Mouse (Mus musculus) kidney, postnatal 0 days (tissue): Measurements from ENCODE around the gene Cbx8. TPM values are rescaled to one million over a fixed set of nuclear protein-coding genes. Genes with fewer than 3 reads are reported as not detected.

Source experiments
- ATAC-seq: fragments of 200-750 bp; cut with Nextera tagmentation; replicated peaks from 2 replicates; pipeline ENCODE4 v1.8.0; 2017; ENCODE audit warnings: low read depth, moderate number of reproducible peaks, moderate TSS enrichment, moderate library complexity; ENCODE audit not compliant: low FRiP score
- DNase-seq: peaks from one replicate; pipeline ENCODE4 v3.0.0-alpha.2; 2016; ENCODE audit warnings: low spot score
- H3K27ac ChIP-seq: fragments of 300-500 bp; sonication (generic); 2 replicates; pipeline ENCODE4 v1.5.1; 2014; ENCODE audit warnings: mild to moderate bottlenecking
- H3K27me3 ChIP-seq: fragments of 300-500 bp; sonication (generic); 2 replicates; pipeline ENCODE4 v1.6.1; 2014; ENCODE audit warnings: low read length, mixed read lengths; ENCODE audit not compliant: insufficient read depth
- H3K36me3 ChIP-seq: fragments of 300-500 bp; sonication (generic); 2 replicates; pipeline ENCODE4 v1.6.1; 2014; ENCODE audit warnings: low read length, mixed read lengths; ENCODE audit not compliant: insufficient read depth
- H3K4me1 ChIP-seq: fragments of 300-500 bp; sonication (generic); replicated peaks from 2 replicates; pipeline ENCODE4 v1.6.1; 2014; ENCODE audit warnings: antibody characterized with exemption, low read length, mixed read lengths; ENCODE audit not compliant: insufficient read depth
- H3K4me2 ChIP-seq: fragments of 300-500 bp; sonication (generic); 2 replicates; pipeline ENCODE4 v1.6.1; 2014; ENCODE audit warnings: mild to moderate bottlenecking, low read length, moderate library complexity, mixed read lengths
- H3K4me3 ChIP-seq: fragments of 300-500 bp; sonication (generic); replicated peaks from 2 replicates; pipeline ENCODE4 v1.5.1; 2014; ENCODE audit warnings: low read depth, low read length
- H3K9ac ChIP-seq: fragments of 300-500 bp; sonication (generic); 2 replicates; pipeline ENCODE4 v1.6.1; 2014; ENCODE audit warnings: low read depth, low read length
- H3K9me3 ChIP-seq: fragments of 300-500 bp; sonication (generic); replicated peaks from 2 replicates; pipeline ENCODE4 v1.6.1; 2016; ENCODE audit warnings: low read length, inconsistent platforms, mixed read lengths
- CTCF ChIP-seq: IDR thresholded peaks from 2 replicates; pipeline ENCODE4 v1.5.1; 2016; ENCODE audit warnings: antibody characterized with exemption, low read depth, mild to moderate bottlenecking, moderate library complexity
- WGBS: fragments of 180-500 bp; shearing (Covaris S2); extraction: QIAGEN DNeasy Blood & Tissue Kit; methylation state at CpG from one replicate; pipeline ENCODE4 v1.1.7; 2014; 5-methylcytosine and 5-hydroxymethylcytosine counted together
- polyA plus RNA-seq: library from polyadenylated mRNA; unstranded; fragments of >200 nt; fragmentation: Nextera tagmentation; extraction: Ambion mirVana; gene quantifications from 2 replicates; pipeline ENCODE4 v1.2.1, GENCODE M21; 2015

The Cbx8 gene
- polyA plus RNA-seq, 1 experiment from 2014 or later, result 6.1 TPM

- H3K9me3 ChIP-seq, result no peaks in the 10 kb centered on the region
- H3K4me1 ChIP-seq, result peaks cover 33% of the 10 kb centered on the region
- no peak for DNase-seq
- no peak for ATAC-seq
- peaks cover 75% of the 10 kb centered on the region for H3K27me3 ChIP-seq
- H3K4me3 ChIP-seq, result peak overlapping the region; percentile 16
- TF ChIP-seq CTCF, result no peak
- H3K27ac ChIP-seq, result no peak overlapping the region
- H3K9ac ChIP-seq, result no peak overlapping the region
- 2% methylated on average over 33 of the region's 35 CpGs for WGBS
- H3K36me3 ChIP-seq, result no peaks in the 10 kb centered on the region
- peak overlapping the region; percentile 57 for H3K4me2 ChIP-seq
Measured at GRCm38 (mm10) chr11:119053738-119054350, 13.1 kb upstream of the Cbx8 start.

GRCm38 (mm10) chr11:119053257-119053670 lies 12.5 kb upstream of the Cbx8 start:
- H3K9me3 ChIP-seq, result no peaks in the 10 kb centered on the region
- peaks cover 27% of the 10 kb centered on the region for H3K4me1 ChIP-seq
- TF ChIP-seq CTCF, result peak; percentile 51
- H3K27ac ChIP-seq, result no peak overlapping the region
- H3K9ac ChIP-seq, result no peak overlapping the region
- ATAC-seq (peak; percentile 71), DNase-seq (peak; percentile 87)
- H3K4me3 ChIP-seq, result peak overlapping the region; percentile 16
- H3K27me3 ChIP-seq, result peaks cover 76% of the 10 kb centered on the region
- WGBS, result 0% methylated on average over 28 of the region's 42 CpGs
- H3K4me2 ChIP-seq, result peak overlapping the region; percentile 57
- H3K36me3 ChIP-seq, result no peaks in the 10 kb centered on the region

- H3K9ac ChIP-seq, result no peak overlapping the region
- ATAC-seq (0 out of 2 replicates have a peak, but pooled peaks have one; percentile 15), DNase-seq (peak; percentile 74)
- peaks cover 76% of the 10 kb centered on the region for H3K27me3 ChIP-seq
- no peak overlapping the region for H3K27ac ChIP-seq
- 2% methylated on average over 13 of the region's 13 CpGs for WGBS
- no peaks in the 10 kb centered on the region for H3K36me3 ChIP-seq
- H3K4me3 ChIP-seq, result peak overlapping the region; percentile 16
- H3K4me1 ChIP-seq, result peaks cover 22% of the 10 kb centered on the region
- TF ChIP-seq CTCF, result no peak
- peak overlapping the region; percentile 57 for H3K4me2 ChIP-seq
- H3K9me3 ChIP-seq, result no peaks in the 10 kb centered on the region
Measured at GRCm38 (mm10) chr11:119052661-119053256, 12.0 kb upstream of the Cbx8 start.

- TF ChIP-seq CTCF, result peak; percentile 72
- H3K4me1 ChIP-seq, result peaks cover 16% of the 10 kb centered on the region
- DNase-seq, result peak; percentile 74
Measured at GRCm38 (mm10) chr11:119051927-119052660, 11.3 kb upstream of the Cbx8 start.

GRCm38 (mm10) chr11:119051426-119051825 lies 10.7 kb upstream of the Cbx8 start:
- H3K9me3 ChIP-seq, result no peaks in the 10 kb centered on the region
- H3K4me2 ChIP-seq, result no peak overlapping the region
- TF ChIP-seq CTCF, result no peak
- H3K27ac ChIP-seq, result no peak overlapping the region
- no peak for DNase-seq
- no peak for ATAC-seq
- peaks cover 20% of the 10 kb centered on the region for H3K4me1 ChIP-seq
- no peaks in the 10 kb centered on the region for H3K36me3 ChIP-seq
- no peak overlapping the region for H3K4me3 ChIP-seq
- H3K27me3 ChIP-seq, result peaks cover 85% of the 10 kb centered on the region
- no peak overlapping the region for H3K9ac ChIP-seq

More at GRCm38 (mm10) chr11:119051927-119052660, 11.3 kb upstream of the Cbx8 start:
- ATAC-seq, result no peak
- H3K9me3 ChIP-seq, result no peaks in the 10 kb centered on the region
- H3K4me3 ChIP-seq, result no peak overlapping the region
- H3K27ac ChIP-seq, result no peak overlapping the region
- no peak overlapping the region for H3K9ac ChIP-seq
- peaks cover 78% of the 10 kb centered on the region for H3K27me3 ChIP-seq
- 3% methylated on average over 15 of the region's 15 CpGs for WGBS
- H3K4me2 ChIP-seq, result no peak overlapping the region
- no peaks in the 10 kb centered on the region for H3K36me3 ChIP-seq

- no peaks in the 10 kb centered on the region for H3K36me3 ChIP-seq
- H3K4me2 ChIP-seq, result no peak overlapping the region
- no peaks in the 10 kb centered on the region for H3K9me3 ChIP-seq
- H3K4me3 ChIP-seq, result no peak overlapping the region
- H3K27ac ChIP-seq, result no peak overlapping the region
- DNase-seq (no peak), ATAC-seq (no peak)
- 7% methylated on average over 2 of the region's 2 CpGs for WGBS
- no peak for TF ChIP-seq CTCF
- peaks cover 89% of the 10 kb centered on the region for H3K27me3 ChIP-seq
- H3K9ac ChIP-seq, result no peak overlapping the region
- peaks cover 19% of the 10 kb centered on the region for H3K4me1 ChIP-seq
Measured at GRCm38 (mm10) chr11:119050361-119050760, 9.6 kb upstream of the Cbx8 start.
